Comparison of ENCODE assay signal across 7 mouse cellular contexts in genomic region chr2:164938146-164939091, GRCm38 (mm10). TPM values are rescaled to one million over a fixed set of nuclear protein-coding genes. Genes with fewer than 3 reads are reported as not detected.
DNase-seq lines count a peak whose midpoint lies in the region; ATAC-seq and TF ChIP-seq lines count a peak whose summit lies in the region.

No protein-coding gene starts in this region.

- H3K9ac ChIP-seq in hindbrain, embryonic 16.5 days (ENCODE audit: low read depth, low read length) = peak overlapping the region; percentile 52

- H3K4me2 ChIP-seq in hindbrain, embryonic 16.5 days (ENCODE audit: low read length) = peak overlapping the region; percentile 64

- WGBS in forebrain, embryonic 10.5 days = 3% methylated on average over 39 of the region's 39 CpGs
- 2% methylated on average over 39 of the region's 39 CpGs for WGBS in hindbrain, embryonic 16.5 days

- ATAC-seq in hindbrain, embryonic 16.5 days = peak; percentile 91
- peak; percentile 55 for ATAC-seq in megakaryocyte progenitor cell, adult 5-6 weeks (replicated peaks; ENCODE audit: poor library complexity)

- intact Hi-C loops in left cerebral cortex, adult 2 months (cut with DNase I) = no loop called here

- peak overlapping the region; percentile 51 for H3K4me3 ChIP-seq in forebrain, embryonic 10.5 days
- peak overlapping the region; percentile 40 for H3K4me3 ChIP-seq in hindbrain, embryonic 16.5 days (ENCODE audit: low read length)
- H3K4me3 ChIP-seq in left cerebral cortex, adult 2 months = peak overlapping the region; percentile 53

- peak overlapping the region; percentile 65 for H3K27ac ChIP-seq in forebrain, embryonic 10.5 days
- H3K27ac ChIP-seq in hindbrain, embryonic 16.5 days (ENCODE audit: low read depth, low read length) = peak overlapping the region; percentile 76
- peak overlapping the region; percentile 75 for H3K27ac ChIP-seq in left cerebral cortex, adult 2 months

- DNase-seq in ES-CJ7 (ENCODE audit: low read depth, low spot score) = peak; percentile 86
- DNase-seq in adrenal gland, postnatal 36 days = peak; percentile 53 to 60
- DNase-seq in forebrain, embryonic 10.5 days (ENCODE audit: extremely low spot score, low spot score) = peak; percentile 58
- peak; percentile 60 to 67 for DNase-seq in left cerebral cortex, adult 2 months (ENCODE audit: extremely low spot score in 1 of 2, low spot score in 2 of 2)
- peak; percentile 64 for DNase-seq in telencephalon, adult 2 months (ENCODE audit: low read depth, low spot score)

- H3K27me3 ChIP-seq in forebrain, embryonic 10.5 days (ENCODE audit: poor library complexity, severe bottlenecking) = peaks cover 93% of the 10 kb centered on the region
- no peaks in the 10 kb centered on the region; the same call in none of the 2 replicates for H3K27me3 ChIP-seq in hindbrain, embryonic 16.5 days (replicated peaks; ENCODE audit: control insufficient read depth, insufficient read depth, low read length)

- TF ChIP-seq CTCF in left cerebral cortex, adult 2 months (IDR thresholded peaks at IDR 0.05) = no peak

- H3K4me1 ChIP-seq in forebrain, embryonic 10.5 days = peaks cover 48% of the 10 kb centered on the region
- H3K4me1 ChIP-seq in hindbrain, embryonic 16.5 days (ENCODE audit: control insufficient read depth, insufficient read depth, low read depth, low read length) = peaks cover 18% of the 10 kb centered on the region

- H3K36me3 ChIP-seq in forebrain, embryonic 10.5 days (replicated peaks) = no peaks in the 10 kb centered on the region
- no peaks in the 10 kb centered on the region for H3K36me3 ChIP-seq in hindbrain, embryonic 16.5 days (ENCODE audit: control insufficient read depth, insufficient read depth, low read length)

- H3K9me3 ChIP-seq in forebrain, embryonic 10.5 days = no peaks in the 10 kb centered on the region
- H3K9me3 ChIP-seq in hindbrain, embryonic 16.5 days (ENCODE audit: control insufficient read depth, low read length) = no peaks in the 10 kb centered on the region

RNA-seq across cellular contexts. Expression of gene Mmp9, which starts 2.2 kb away (rescaled TPM):
- total RNA-seq in adrenal gland, postnatal 36 days (2021) = under 1 TPM; 0.56 to 0.60 TPM
- 0.45 TPM in 1 of 2 replicates, not detected in the other for polyA plus RNA-seq in forebrain, embryonic 10.5 days (2016; fragmentation: Nextera tagmentation; extraction: Ambion mirVana)
- 22.5 and 29.3 TPM in 2 replicates for polyA plus RNA-seq in hindbrain, embryonic 16.5 days (2015; fragmentation: Nextera tagmentation; extraction: Ambion mirVana)
- 1 to 10 TPM; 1.4 TPM for total RNA-seq in left cerebral cortex, adult 2 months (2021)
- total RNA-seq in megakaryocyte progenitor cell, adult 5-6 weeks (2015) = 11.2 and 14.2 TPM in 2 replicates
- 5.7 and 11.8 TPM in 2 replicates for total RNA-seq in megakaryocyte progenitor cell, adult 5-6 weeks (2017)

RNA-seq across cellular contexts. Expression of gene Slc12a5, which starts 22.2 kb away (rescaled TPM):
- total RNA-seq in adrenal gland, postnatal 36 days (2021) = 1 to 10 TPM; 4.3 to 7.9 TPM
- polyA plus RNA-seq in forebrain, embryonic 10.5 days (2016; fragmentation: Nextera tagmentation; extraction: Ambion mirVana) = 0.92 and 0.93 TPM in 2 replicates
- 52.7 and 54.9 TPM in 2 replicates for polyA plus RNA-seq in hindbrain, embryonic 16.5 days (2015; fragmentation: Nextera tagmentation; extraction: Ambion mirVana)
- 100 to 1,000 TPM; 575 to 581 TPM for total RNA-seq in left cerebral cortex, adult 2 months (2021)
- total RNA-seq in megakaryocyte progenitor cell, adult 5-6 weeks (2015) = 0.15 and 0.27 TPM in 2 replicates
- total RNA-seq in megakaryocyte progenitor cell, adult 5-6 weeks (2017) = 0.51 and 0.96 TPM in 2 replicates

RNA-seq across cellular contexts. Expression of gene Zfp335, which starts 26.9 kb away (rescaled TPM):
- total RNA-seq in adrenal gland, postnatal 36 days (2021) = 10 to 100 TPM; 14.8 to 18.3 TPM
- 16.0 and 16.6 TPM in 2 replicates for polyA plus RNA-seq in forebrain, embryonic 10.5 days (2016; fragmentation: Nextera tagmentation; extraction: Ambion mirVana)
- 13.4 and 17.1 TPM in 2 replicates for polyA plus RNA-seq in hindbrain, embryonic 16.5 days (2015; fragmentation: Nextera tagmentation; extraction: Ambion mirVana)
- 10 to 100 TPM; 27.2 to 28.0 TPM for total RNA-seq in left cerebral cortex, adult 2 months (2021)
- total RNA-seq in megakaryocyte progenitor cell, adult 5-6 weeks (2015) = 10.4 and 11.3 TPM in 2 replicates
- total RNA-seq in megakaryocyte progenitor cell, adult 5-6 weeks (2017) = 6.8 and 8.2 TPM in 2 replicates

RNA-seq across cellular contexts. Expression of gene Pcif1, which starts 59.3 kb away (rescaled TPM):
- 10 to 100 TPM; 45.4 to 53.9 TPM for total RNA-seq in adrenal gland, postnatal 36 days (2021)
- 78.3 and 84.6 TPM in 2 replicates for polyA plus RNA-seq in forebrain, embryonic 10.5 days (2016; fragmentation: Nextera tagmentation; extraction: Ambion mirVana)
- 71.3 and 77.6 TPM in 2 replicates for polyA plus RNA-seq in hindbrain, embryonic 16.5 days (2015; fragmentation: Nextera tagmentation; extraction: Ambion mirVana)
- total RNA-seq in left cerebral cortex, adult 2 months (2021) = 10 to 100 TPM; 44.8 to 48.8 TPM
- total RNA-seq in megakaryocyte progenitor cell, adult 5-6 weeks (2015) = 34.1 and 36.3 TPM in 2 replicates
- total RNA-seq in megakaryocyte progenitor cell, adult 5-6 weeks (2017) = 21.7 and 40.4 TPM in 2 replicates

Comparison
In these comparisons a context has a peak if more than half of its experiments do, and no peak if none do; other contexts are left out.
1. Peak in every context shown above with its lines: DNase-seq, ATAC-seq, H3K4me3 ChIP-seq and H3K27ac ChIP-seq.
2. RNA of gene Slc12a5, which starts 22.2 kb away (total RNA-seq): 575 to 581 TPM in left cerebral cortex, adult 2 months; 4.3 to 7.9 TPM in adrenal gland, postnatal 36 days and 0.15 to 0.96 TPM in megakaryocyte progenitor cell, adult 5-6 weeks; every median in the first group is over 10 times any median in the second.